Mouse (Mus musculus): ENCODE measurements at regions not wholly inside any gene's neighbourhood (a gene's known extent, or its start where the extent isn't known, plus 50 kb on each side); places are given as distances from the start of the nearest gene placed in this dataset.
A peak's percentile ranks its signal among the peaks of the same experiment; 100 is the strongest.

GRCm38 (mm10) chr1:194878440-194878839 is 60.2 kb upstream of the Cd34 start:
- Histone ChIP-seq H3K27me3 (ENCODE audit: control insufficient read depth, insufficient read depth, low read length, poor library complexity, severe bottlenecking) (no peaks in the 10 kb centered on the region), H3K36me3 (ENCODE audit: control insufficient read depth, insufficient read depth, low read length, poor library complexity, severe bottlenecking) (no peaks in the 10 kb centered on the region)
- DNase-seq (ENCODE audit: low read depth, low spot score): no peak

GRCm38 (mm10) chr1:194879324-194880233 is 59.0 kb upstream of the Cd34 start:
- Histone ChIP-seq H3K27me3 (ENCODE audit: control insufficient read depth, insufficient read depth, low read length, poor library complexity, severe bottlenecking) (no peaks in the 10 kb centered on the region), H3K36me3 (ENCODE audit: control insufficient read depth, insufficient read depth, low read length, poor library complexity, severe bottlenecking) (no peaks in the 10 kb centered on the region)
- peak; percentile 95 for DNase-seq (ENCODE audit: low read depth, low spot score)

GRCm38 (mm10) chr1:194881556-194882223 is 56.9 kb upstream of the Cd34 start:
- H3K27me3 ChIP-seq (ENCODE audit: control insufficient read depth, insufficient read depth, low read length, poor library complexity, severe bottlenecking): no peaks in the 10 kb centered on the region
- DNase-seq (ENCODE audit: low read depth, low spot score): no peak
- H3K36me3 ChIP-seq (ENCODE audit: control insufficient read depth, insufficient read depth, low read length, poor library complexity, severe bottlenecking): no peaks in the 10 kb centered on the region

- DNase-seq (ENCODE audit: low read depth, low spot score): no peak
- H3K27me3 ChIP-seq (ENCODE audit: control insufficient read depth, insufficient read depth, low read length, poor library complexity, severe bottlenecking): no peaks in the 10 kb centered on the region
These were observed 53.4 kb upstream of the Cd34 start for GRCm38 (mm10) chr1:194885071-194885686.

GRCm38 (mm10) chr1:194885687-194886077 is 52.9 kb upstream of the Cd34 start:
- H3K27me3 ChIP-seq (ENCODE audit: control insufficient read depth, insufficient read depth, low read length, poor library complexity, severe bottlenecking): no peaks in the 10 kb centered on the region
- DNase-seq (ENCODE audit: low read depth, low spot score): no peak

More at GRCm38 (mm10) chr1:194885071-194885686, 53.4 kb upstream of the Cd34 start:
- no peaks in the 10 kb centered on the region for H3K36me3 ChIP-seq (ENCODE audit: control insufficient read depth, insufficient read depth, low read length, poor library complexity, severe bottlenecking)

More at GRCm38 (mm10) chr1:194885687-194886077, 52.9 kb upstream of the Cd34 start:
- no peaks in the 10 kb centered on the region for H3K36me3 ChIP-seq (ENCODE audit: control insufficient read depth, insufficient read depth, low read length, poor library complexity, severe bottlenecking)

Measured in splenic B cell, adult 2 months (primary cell).